In genomic region chr2:11672144-11672543, GRCm38 (mm10) we compare ENCODE assay signal across 12 mouse cellular contexts. TPM values are rescaled to one million over a fixed set of nuclear protein-coding genes. Genes with fewer than 3 reads are reported as not detected.
DNase-seq lines count a peak whose midpoint lies in the region; ATAC-seq lines count a peak whose summit lies in the region.
"Had no signal": no experiment of that assay in that cellular context is flagged by ENCODE, and none has a peak within 500 bp of the region (broad histone marks: within the 10 kb centered on the region; RNA-seq: fewer than 3 reads in every experiment).

No protein-coding gene starts in this region.

- H3K27me3 ChIP-seq in midbrain, embryonic 14.5 days (ENCODE audit: control insufficient read depth, insufficient read depth, low read length): no peaks in the 10 kb centered on the region
- H3K27me3 ChIP-seq: forebrain, embryonic 13.5 days had no signal

- no peak overlapping the region for H3K27ac ChIP-seq in midbrain, embryonic 14.5 days (replicated peaks; ENCODE audit: low read depth, low read length)
- H3K27ac ChIP-seq: forebrain, embryonic 13.5 days had no signal

- H3K9ac ChIP-seq in midbrain, embryonic 14.5 days (replicated peaks; ENCODE audit: low read length): no peak overlapping the region
- H3K9ac ChIP-seq: forebrain, embryonic 13.5 days had no signal

- peak; percentile 66 for ATAC-seq in inflammation-experienced regulatory T-cells, adult 6 months
- ATAC-seq in monocyte, adult 5-6 weeks (replicated peaks; ENCODE audit: insufficient number of reproducible peaks, low FRiP score, low TSS enrichment, poor library complexity, severe bottlenecking): no peak
- no peak for ATAC-seq in midbrain, embryonic 14.5 days (ENCODE audit: low FRiP score, low TSS enrichment)
- ATAC-seq: forebrain, embryonic 13.5 days had no signal

- no peaks in the 10 kb centered on the region for H3K36me3 ChIP-seq in midbrain, embryonic 14.5 days (ENCODE audit: control insufficient read depth, insufficient read depth, low read length)

- H3K9me3 ChIP-seq in midbrain, embryonic 14.5 days (ENCODE audit: control insufficient read depth, low read length): no peaks in the 10 kb centered on the region
- H3K9me3 ChIP-seq: forebrain, embryonic 13.5 days had no signal

- no peak overlapping the region for H3K4me3 ChIP-seq in midbrain, embryonic 14.5 days (replicated peaks; ENCODE audit: low read depth, low read length)
- H3K4me3 ChIP-seq: forebrain, embryonic 13.5 days had no signal

- 27% methylated on average over 3 of the region's 3 CpGs for WGBS in midbrain, embryonic 14.5 days

- H3K4me2 ChIP-seq in midbrain, embryonic 14.5 days (ENCODE audit: low read length): no peak overlapping the region
- H3K4me2 ChIP-seq: forebrain, embryonic 13.5 days had no signal

- peak; percentile 6 for DNase-seq in embryo, embryonic 10 days (ENCODE audit: low spot score)
- no peak for DNase-seq in embryo, embryonic 11 days
- peak; percentile 18 for DNase-seq in retina, embryonic 14.5 days (ENCODE audit: low spot score)
- DNase-seq in retina, postnatal 1 day: no peak
- peak; percentile 61 to 64 for DNase-seq in thymus, postnatal 36 days
- DNase-seq in midbrain, embryonic 14.5 days: no peak
- DNase-seq: cerebellum, adult 11-12 months had no signal

- no peaks in the 10 kb centered on the region for H3K4me1 ChIP-seq in midbrain, embryonic 14.5 days (ENCODE audit: control insufficient read depth, insufficient read depth, low read length)
- H3K4me1 ChIP-seq: forebrain, embryonic 13.5 days had no signal

RNA-seq across cellular contexts. Expression of gene Il2ra, which starts 29.5 kb away (rescaled TPM):
- polyA plus RNA-seq in inflammation-experienced regulatory T-cells, adult 6 months (2017; shearing (Covaris generic)): 100 to 1,000 TPM in 2 of 3 experiments, 10 to 100 TPM in 1; 79.6 to 261 (median 234) TPM
- 0.48 to 2.1 TPM (median 0.49 TPM) in 3 replicates for total RNA-seq in monocyte, adult 5-6 weeks (2017)
- not detected in 2 replicates for polyA plus RNA-seq in midbrain, embryonic 14.5 days (2014; fragmentation: Nextera tagmentation; extraction: Ambion mirVana)
- polyA plus RNA-seq: forebrain, embryonic 13.5 days; heart, postnatal 0 days had no signal

RNA-seq across cellular contexts. Expression of gene Il15ra, which starts 32.9 kb away (rescaled TPM):
- polyA plus RNA-seq in inflammation-experienced regulatory T-cells, adult 6 months (2017; shearing (Covaris generic)): 10 to 100 TPM; 26.6 to 36.7 (median 29.9) TPM
- total RNA-seq in monocyte, adult 5-6 weeks (2017): 16.9 to 24.0 TPM (median 22.9 TPM) in 3 replicates
- polyA plus RNA-seq in midbrain, embryonic 14.5 days (2014; fragmentation: Nextera tagmentation; extraction: Ambion mirVana): 0.62 and 0.64 TPM in 2 replicates

RNA-seq across cellular contexts. Expression of gene Gm17490, which starts 46.1 kb away (rescaled TPM):
- not detected for polyA plus RNA-seq in inflammation-experienced regulatory T-cells, adult 6 months (2017; shearing (Covaris generic))
- total RNA-seq in monocyte, adult 5-6 weeks (2017): not detected in 3 replicates
- not detected in 2 replicates for polyA plus RNA-seq in midbrain, embryonic 14.5 days (2014; fragmentation: Nextera tagmentation; extraction: Ambion mirVana)
- total RNA-seq: layer of hippocampus, postnatal 14 days had no signal
- polyA plus RNA-seq: forebrain, embryonic 13.5 days; heart, postnatal 0 days had no signal

Comparison
In these comparisons a context has a peak if more than half of its experiments do, and no peak if none do; other contexts are left out.
1. DNase-seq: peak in embryo, embryonic 10 days (single experiment), retina, embryonic 14.5 days (single experiment) and thymus, postnatal 36 days (2 of 2); none in embryo, embryonic 11 days (single experiment), retina, postnatal 1 day (single experiment) and midbrain, embryonic 14.5 days (single experiment).
2. RNA of gene Il2ra, which starts 29.5 kb away (polyA plus RNA-seq): 79.6 to 261 TPM in inflammation-experienced regulatory T-cells, adult 6 months; not detected in midbrain, embryonic 14.5 days; every median in the first group is over 10 times any median in the second.
3. RNA of gene Il15ra, which starts 32.9 kb away (polyA plus RNA-seq): 26.6 to 36.7 TPM in inflammation-experienced regulatory T-cells, adult 6 months; 0.62 to 0.64 TPM in midbrain, embryonic 14.5 days; every median in the first group is over 10 times any median in the second.